Mouse (Mus musculus): Measurements from ENCODE around the gene Gm21988. TPM values are rescaled to one million over a fixed set of nuclear protein-coding genes. Genes with fewer than 3 reads are reported as not detected.

Gene Gm21988
- total and polyA plus RNA-seq, 2 experiments from 2014 or later = 3.4 to 20.1 TPM

DNA sequence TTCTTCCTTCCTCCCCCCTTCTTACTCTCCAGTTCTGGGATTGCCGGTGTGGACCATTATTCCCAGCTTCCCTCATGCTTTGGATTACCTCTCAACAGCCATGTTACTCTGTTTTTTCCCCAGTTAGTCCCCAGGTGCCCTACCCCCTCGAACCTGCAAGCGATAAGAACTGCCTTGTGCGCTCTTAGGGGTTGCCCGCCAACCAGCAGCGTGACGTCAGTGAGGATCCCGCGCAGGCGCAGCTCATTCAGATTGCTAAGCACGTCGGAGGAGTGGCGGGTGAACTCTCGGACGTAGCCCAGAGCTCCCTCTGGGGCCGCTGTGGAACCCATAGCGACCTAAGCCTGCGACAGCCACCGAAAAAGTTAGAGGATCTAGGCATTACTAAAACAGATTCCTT lies 10.8 kb downstream of the Gm21988 start:
- peak; percentile 83 for DNase-seq (ENCODE audit: low spot score)
- Histone ChIP-seq H3K36me3 (ENCODE audit: insufficient read depth, low read length) (no peaks in the 10 kb centered on the region), H3K9ac (replicated peaks; ENCODE audit: low read length, poor library complexity, severe bottlenecking) (no peak overlapping the region), H3K4me1 (ENCODE audit: insufficient read depth, low read length) (no peaks in the 10 kb centered on the region; the same call in 1 of the 2 replicates), H3K4me3 (ENCODE audit: low read depth, low read length) (peak overlapping the region; percentile 29), H3K9me3 (ENCODE audit: low read length) (no peaks in the 10 kb centered on the region), H3K27ac (ENCODE audit: low read depth, low read length) (no peak overlapping the region), H3K4me2 (ENCODE audit: low read depth, low read length, poor library complexity, severe bottlenecking) (peak overlapping the region; percentile 45), H3K27me3 (ENCODE audit: insufficient read depth, low read length) (peaks cover 24% of the 10 kb centered on the region)
- 1% methylated on average over 19 of the region's 19 CpGs for WGBS
- no peak for TF ChIP-seq CTCF (IDR thresholded peaks at IDR 0.05)
- ATAC-seq (ENCODE audit: low FRiP score) = peak; percentile 33; the same call in 1 of the 2 replicates

DNA sequence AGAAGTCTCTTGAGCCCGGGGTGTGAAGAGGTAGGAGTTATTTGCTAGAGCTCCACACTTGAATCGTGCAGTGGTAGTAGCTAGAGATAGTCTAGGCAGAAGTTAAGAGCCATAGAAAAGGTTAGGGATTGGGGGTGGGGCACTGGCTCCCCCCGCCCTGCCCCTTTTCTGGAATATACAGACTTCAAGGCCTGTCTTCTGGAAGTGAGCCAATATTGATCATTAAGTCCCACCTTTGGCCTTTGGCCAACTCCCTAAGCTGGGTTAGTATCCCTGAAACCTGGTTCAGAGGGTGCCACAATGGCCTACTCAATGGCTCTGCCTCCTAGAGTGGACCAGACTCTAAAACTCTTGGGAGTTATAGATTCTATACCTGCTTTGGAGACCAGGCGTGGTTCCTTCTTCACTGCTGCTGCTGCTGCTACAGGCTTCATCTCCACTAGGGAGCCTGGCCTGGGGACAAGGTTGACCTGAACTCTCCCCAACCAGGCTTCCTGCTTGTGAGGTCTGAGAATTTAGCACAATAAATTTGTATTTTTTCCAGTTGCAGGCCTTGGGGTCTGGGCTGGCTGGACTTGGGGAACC lies 11.9 kb downstream of the Gm21988 start:
- no peak for DNase-seq (ENCODE audit: low spot score)
- H3K27ac ChIP-seq (ENCODE audit: low read depth, low read length) = no peak overlapping the region
- H3K36me3 ChIP-seq (ENCODE audit: insufficient read depth, low read length) = no peaks in the 10 kb centered on the region
- no peak for ATAC-seq (ENCODE audit: low FRiP score)
- H3K4me3 ChIP-seq (ENCODE audit: low read depth, low read length) = no peak overlapping the region
- no peak overlapping the region; the same call in 1 of the 2 replicates for H3K4me2 ChIP-seq (ENCODE audit: low read depth, low read length, poor library complexity, severe bottlenecking)
- no peak for TF ChIP-seq CTCF (IDR thresholded peaks at IDR 0.05)
- no peak overlapping the region for H3K9ac ChIP-seq (replicated peaks; ENCODE audit: low read length, poor library complexity, severe bottlenecking)
- H3K9me3 ChIP-seq (ENCODE audit: low read length) = no peaks in the 10 kb centered on the region
- peaks cover 24% of the 10 kb centered on the region for H3K27me3 ChIP-seq (ENCODE audit: insufficient read depth, low read length)
- H3K4me1 ChIP-seq (ENCODE audit: insufficient read depth, low read length) = no peaks in the 10 kb centered on the region; the same call in 1 of the 2 replicates
- WGBS = 93% methylated on average over 4 of the region's 4 CpGs

- peak overlapping the region; percentile 34; the same call in 1 of the 2 replicates for H3K9ac ChIP-seq (replicated peaks; ENCODE audit: low read length, poor library complexity, severe bottlenecking)
- TF ChIP-seq CTCF (IDR thresholded peaks at IDR 0.05) = no peak
- peak overlapping the region; percentile 28 for H3K4me3 ChIP-seq (ENCODE audit: low read depth, low read length)
- H3K27ac ChIP-seq (ENCODE audit: low read depth, low read length) = no peak overlapping the region
- H3K9me3 ChIP-seq (ENCODE audit: low read length) = no peaks in the 10 kb centered on the region
- H3K27me3 ChIP-seq (ENCODE audit: insufficient read depth, low read length) = peaks cover 24% of the 10 kb centered on the region
- H3K36me3 ChIP-seq (ENCODE audit: insufficient read depth, low read length) = no peaks in the 10 kb centered on the region
- ATAC-seq (ENCODE audit: low FRiP score) = no peak
- peak overlapping the region; percentile 55 for H3K4me2 ChIP-seq (ENCODE audit: low read depth, low read length, poor library complexity, severe bottlenecking)
- no peak for DNase-seq (ENCODE audit: low spot score)
- WGBS = 36% methylated on average over 5 of the region's 5 CpGs
- H3K4me1 ChIP-seq (ENCODE audit: insufficient read depth, low read length) = no peaks in the 10 kb centered on the region; the same call in 1 of the 2 replicates
These were observed 12.5 kb downstream of the Gm21988 start for GRCm38 (mm10) chr11:70227126-70227525.

- H3K4me2 ChIP-seq (ENCODE audit: low read depth, low read length, poor library complexity, severe bottlenecking) = peak overlapping the region; percentile 55
- peak overlapping the region; percentile 28 for H3K4me3 ChIP-seq (ENCODE audit: low read depth, low read length)
- H3K9ac ChIP-seq (replicated peaks; ENCODE audit: low read length, poor library complexity, severe bottlenecking) = peak overlapping the region; percentile 34; the same call in 1 of the 2 replicates
- no peak for ATAC-seq (ENCODE audit: low FRiP score)
- peaks cover 24% of the 10 kb centered on the region for H3K27me3 ChIP-seq (ENCODE audit: insufficient read depth, low read length)
- 7% methylated on average over 18 of the region's 18 CpGs for whole genome bisulfite sequencing
- DNase-seq (ENCODE audit: low spot score) = no peak
- H3K27ac ChIP-seq (ENCODE audit: low read depth, low read length) = no peak overlapping the region
- TF ChIP-seq CTCF (IDR thresholded peaks at IDR 0.05) = no peak
- no peaks in the 10 kb centered on the region; the same call in 1 of the 2 replicates for H3K4me1 ChIP-seq (ENCODE audit: insufficient read depth, low read length)
- H3K9me3 ChIP-seq (ENCODE audit: low read length) = no peaks in the 10 kb centered on the region
- no peaks in the 10 kb centered on the region for H3K36me3 ChIP-seq (ENCODE audit: insufficient read depth, low read length)
These were observed 13.1 kb downstream of the Gm21988 start for GRCm38 (mm10) chr11:70226602-70226890.

DNA sequence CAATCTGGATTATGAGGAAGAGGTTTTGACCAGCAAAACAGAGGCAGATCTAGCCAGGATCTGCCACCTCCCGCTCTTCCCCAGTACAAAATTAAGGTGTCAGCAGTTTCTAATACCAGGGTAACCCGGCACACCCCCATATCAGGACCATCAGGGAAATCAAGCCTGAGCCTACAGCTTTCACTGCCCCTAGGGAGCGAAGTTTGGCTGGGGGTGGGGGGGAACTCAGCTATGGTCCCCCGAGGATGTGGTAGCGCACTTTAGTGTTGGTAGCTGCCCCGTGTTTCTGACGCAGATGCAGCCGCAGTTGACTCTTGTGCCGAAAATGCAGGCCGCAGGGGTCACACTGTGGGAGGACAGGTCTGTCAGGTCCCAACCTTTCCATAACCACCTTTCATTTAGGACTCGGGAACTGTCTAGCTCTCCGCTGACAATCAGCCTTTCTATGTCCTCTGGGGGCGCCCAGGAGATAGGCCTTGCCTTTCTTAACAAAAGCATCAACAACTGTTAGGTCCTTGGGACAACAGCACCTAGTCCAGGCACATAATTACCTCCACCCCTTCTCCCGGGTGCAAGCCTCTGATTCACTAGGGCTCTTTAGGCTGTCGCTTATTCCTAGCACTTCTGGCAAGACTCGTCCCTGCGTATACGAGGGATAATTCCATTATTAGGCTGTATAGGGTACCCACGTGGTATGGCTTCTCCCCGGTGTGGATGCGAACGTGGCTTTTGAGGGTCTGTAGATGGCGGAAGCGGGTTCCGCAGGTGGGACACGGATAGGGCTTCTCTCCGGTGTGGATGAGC lies 13.6 kb downstream of the Gm21988 start:
- peak overlapping the region; percentile 28 for H3K4me3 ChIP-seq (ENCODE audit: low read depth, low read length)
- DNase-seq (ENCODE audit: low spot score) (no peak), ATAC-seq (ENCODE audit: low FRiP score) (peak; percentile 48; the same call in 1 of the 2 replicates)
- no peaks in the 10 kb centered on the region; the same call in 1 of the 2 replicates for H3K4me1 ChIP-seq (ENCODE audit: insufficient read depth, low read length)
- H3K36me3 ChIP-seq (ENCODE audit: insufficient read depth, low read length) = no peaks in the 10 kb centered on the region
- peak overlapping the region; percentile 34; the same call in 1 of the 2 replicates for H3K9ac ChIP-seq (replicated peaks; ENCODE audit: low read length, poor library complexity, severe bottlenecking)
- H3K4me2 ChIP-seq (ENCODE audit: low read depth, low read length, poor library complexity, severe bottlenecking) = peak overlapping the region; percentile 55
- peaks cover 24% of the 10 kb centered on the region for H3K27me3 ChIP-seq (ENCODE audit: insufficient read depth, low read length)
- no peaks in the 10 kb centered on the region for H3K9me3 ChIP-seq (ENCODE audit: low read length)
- WGBS = 19% methylated on average over 27 of the region's 27 CpGs
- peak; percentile 49 for TF ChIP-seq CTCF (IDR thresholded peaks at IDR 0.05)
- H3K27ac ChIP-seq (ENCODE audit: low read depth, low read length) = no peak overlapping the region

- ATAC-seq (ENCODE audit: low FRiP score) (no peak), DNase-seq (ENCODE audit: low spot score) (no peak)
- Histone ChIP-seq H3K27ac (ENCODE audit: low read depth, low read length) (no peak overlapping the region), H3K27me3 (ENCODE audit: insufficient read depth, low read length) (peaks cover 10% of the 10 kb centered on the region; the same call in 1 of the 2 replicates), H3K9me3 (ENCODE audit: low read length) (no peaks in the 10 kb centered on the region), H3K36me3 (ENCODE audit: insufficient read depth, low read length) (no peaks in the 10 kb centered on the region), H3K4me1 (ENCODE audit: insufficient read depth, low read length) (peaks cover 10% of the 10 kb centered on the region; the same call in 1 of the 2 replicates), H3K4me2 (ENCODE audit: low read depth, low read length, poor library complexity, severe bottlenecking) (no peak overlapping the region), H3K4me3 (ENCODE audit: low read depth, low read length) (no peak overlapping the region), H3K9ac (replicated peaks; ENCODE audit: low read length, poor library complexity, severe bottlenecking) (no peak overlapping the region)
- TF ChIP-seq CTCF (IDR thresholded peaks at IDR 0.05) = no peak
- WGBS = 83% methylated on average over 9 of the region's 9 CpGs
These were observed 15.9 kb downstream of the Gm21988 start for GRCm38 (mm10) chr11:70223724-70224123.
